Mouse (Mus musculus) left cerebral cortex, adult 9 months (tissue): Measurements from ENCODE around the gene Nr2f6.
"Not testable (repeated sequence)": the region's sequence is repeated elsewhere in the genome, so short reads cannot be mapped to it uniquely, and the experiment has no call there.

Source experiments
- DNase-seq, 2 experiments: peaks; one replicate each; pipeline ENCODE4 v3.0.0; 2022; ENCODE audit warnings: low spot score in 2 of 2

Gene Nr2f6

GRCm38 (mm10) chr8:71367529-71368176 is 14.1 kb downstream of the Nr2f6 start:
- no peak for DNase-seq

DNA sequence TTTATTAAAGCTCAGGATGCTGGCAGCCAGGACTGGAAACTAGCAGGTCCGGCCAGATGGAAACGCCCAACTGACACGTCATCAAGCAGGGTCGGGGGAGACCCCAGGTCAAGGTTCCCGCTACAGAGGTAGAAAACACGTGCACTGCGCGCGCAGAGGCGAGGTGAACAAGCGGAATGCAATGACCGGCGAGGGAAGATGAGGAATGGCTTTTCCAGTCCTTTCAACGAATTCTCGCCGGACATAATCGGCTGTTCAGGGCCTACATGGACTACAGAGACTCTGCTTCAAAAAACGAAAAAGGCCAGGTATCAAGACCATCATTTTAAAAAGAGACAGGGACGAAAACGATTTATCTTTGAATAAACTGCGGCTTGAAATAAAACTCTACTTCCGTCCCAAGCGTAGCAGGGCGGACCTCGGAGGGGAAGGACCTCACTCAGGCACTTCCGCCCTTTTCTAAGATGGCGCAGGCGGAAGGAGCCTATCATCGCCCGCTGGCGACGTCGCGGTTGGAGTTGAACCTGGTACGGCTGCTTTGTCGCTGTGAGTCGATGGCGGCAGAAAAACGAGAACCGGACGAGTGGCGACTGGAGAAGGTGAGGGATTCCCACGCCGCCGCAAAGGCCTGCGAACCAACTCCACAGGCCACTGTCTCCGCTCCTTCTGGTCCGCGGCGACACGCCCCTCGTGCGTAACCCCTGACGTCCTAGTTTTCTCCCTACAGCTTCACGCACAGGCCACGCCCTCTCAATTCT is 14.8 kb downstream of the Nr2f6 start, which contains the start of gene Use1:
Gene Use1, plus strand, starts transcription at position 78 of the 758 bp plus-strand sequence.
- peak; percentile 87 to 95 for DNase-seq

DNA sequence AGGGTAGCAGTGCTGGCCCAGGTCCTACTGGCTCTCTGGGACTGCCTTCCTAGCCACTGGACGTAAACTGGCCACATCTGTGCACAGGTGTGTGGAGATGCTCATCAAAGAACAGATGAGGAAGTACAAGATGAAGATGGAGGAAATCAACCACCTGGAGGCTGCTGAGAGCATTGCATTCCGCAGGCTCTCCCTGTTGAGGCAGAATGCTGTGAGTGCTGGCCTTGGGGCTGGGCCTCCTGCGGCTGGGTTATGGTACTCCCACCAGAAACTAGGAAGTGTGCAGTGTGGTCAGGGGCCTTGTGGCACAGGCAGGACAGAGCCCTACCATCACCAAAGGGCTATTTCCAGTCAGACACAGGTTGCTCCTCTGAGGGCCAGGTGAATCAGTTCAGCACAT is 23.7 kb downstream of the Nr2f6 start:
- no peak for DNase-seq

DNA sequence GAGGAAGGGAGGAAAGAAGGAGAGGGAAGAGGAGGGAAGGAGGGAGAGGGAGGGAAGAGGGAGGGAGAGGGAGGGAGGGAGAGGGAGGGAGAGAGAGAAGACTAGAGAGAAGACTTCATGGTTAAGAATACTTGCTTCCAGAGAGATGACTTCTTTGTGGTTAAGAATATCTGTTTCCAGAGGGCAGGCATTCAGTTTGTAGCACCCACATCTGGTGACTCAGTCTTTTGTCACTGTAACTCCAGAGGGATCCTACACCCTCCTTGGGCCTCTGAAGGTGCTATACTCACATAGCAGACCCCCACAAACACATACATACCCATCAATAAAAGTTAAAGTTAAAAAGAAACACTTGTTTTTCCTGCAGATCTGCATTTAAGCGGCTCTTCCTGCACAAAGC is 30.2 kb downstream of the Nr2f6 start:
- no peak for DNase-seq

DNA sequence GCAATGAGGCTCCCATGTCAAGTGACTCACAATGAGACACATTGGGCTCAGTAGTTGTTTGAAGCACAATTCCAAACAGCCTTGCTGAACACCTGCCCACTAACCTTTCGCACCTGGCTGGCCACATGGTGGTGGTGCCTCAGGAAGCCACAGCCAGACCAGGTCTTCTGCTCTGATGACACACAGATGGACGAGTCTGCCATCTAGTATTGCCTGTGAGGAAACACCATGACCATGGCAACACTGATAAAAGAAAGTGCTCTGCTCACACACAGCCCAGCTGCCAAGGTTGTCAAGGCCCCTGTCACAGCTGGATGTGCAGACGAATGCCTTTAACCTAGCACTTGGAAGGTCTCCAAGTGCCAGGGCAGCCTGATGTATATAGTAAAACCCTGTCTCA is 30.6 kb downstream of the Nr2f6 start:
- DNase-seq = no peak

DNA sequence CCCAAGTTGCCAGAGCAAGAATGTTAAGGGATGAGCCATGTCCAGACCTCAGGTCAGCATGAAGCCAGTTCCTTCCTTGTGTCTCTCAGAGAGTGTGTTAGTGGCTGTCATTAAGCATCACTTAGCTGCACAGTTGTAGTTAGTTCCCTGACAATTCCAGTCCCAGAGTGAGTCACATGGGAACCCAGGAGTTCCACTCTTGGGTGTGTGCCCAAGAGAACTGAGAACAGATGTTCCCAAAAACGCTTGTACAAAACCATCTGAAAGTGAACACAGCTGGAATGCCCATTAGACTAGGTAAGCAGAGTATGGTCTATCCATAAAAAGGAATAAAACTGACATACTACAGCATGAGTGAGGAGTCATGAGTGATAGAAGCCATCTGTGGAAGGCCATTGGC is 35.2 kb downstream of the Nr2f6 start:
- DNase-seq = no peak

DNA sequence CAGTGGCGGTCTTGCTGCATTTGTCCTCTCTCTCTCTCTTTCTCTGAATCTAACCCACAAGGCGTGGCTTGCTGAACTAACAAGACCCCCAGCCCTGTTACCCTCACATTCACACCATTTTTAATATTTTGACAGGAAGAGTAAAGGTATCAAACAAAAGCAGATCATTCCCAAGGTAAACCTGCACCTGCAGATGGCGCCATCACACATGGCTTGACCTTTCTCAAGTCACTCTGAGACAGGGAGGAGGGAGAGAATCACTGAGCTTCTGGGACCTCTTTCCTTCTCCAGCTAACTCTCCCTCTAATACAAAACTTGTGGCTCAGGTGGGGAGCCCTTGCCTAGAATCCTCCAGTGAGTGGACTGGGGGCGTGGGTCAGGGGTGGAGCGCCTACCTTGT is 41.1 kb downstream of the Nr2f6 start:
- DNase-seq = no peak

- not testable (repeated sequence) for DNase-seq
Observed at GRCm38 (mm10) chr8:71337834-71338233, 43.9 kb downstream of the Nr2f6 start.

- no peak for DNase-seq
Observed at GRCm38 (mm10) chr8:71324848-71325247, 56.9 kb downstream of the Nr2f6 start.
